Mouse (Mus musculus) layer of hippocampus, adult 2 months (tissue): ENCODE data around the gene Ccdc88c. TPM values are rescaled to one million over a fixed set of nuclear protein-coding genes. Genes with fewer than 3 reads are reported as not detected.

ENCODE experiments used
- DNase-seq, 2 experiments: peaks; one replicate each; pipeline ENCODE4 v3.0.0; 2022; ENCODE audit warnings: low spot score in 2 of 2
- H3K27ac ChIP-seq: fragments of 200-600 bp; 2 replicates; pipeline ENCODE4 v1.8.1; 2022
- H3K4me3 ChIP-seq: fragments of 200-600 bp; 2 replicates; pipeline ENCODE4 v1.8.1; 2022; ENCODE audit warnings: mild to moderate bottlenecking
- CTCF ChIP-seq: fragments of 200-600 bp; conservative IDR thresholded peaks from 2 replicates; pipeline ENCODE4 v1.8.1; 2022; ENCODE audit warnings: antibody characterized with exemption, mild to moderate bottlenecking, moderate library complexity
- total RNA-seq, 2 experiments: library from RNA; stranded (reverse); gene quantifications; 2 replicates each; pipeline ENCODE4 v1.2.3; 2021

Ccdc88c gene
- total RNA-seq, 2 experiments from 2014 or later: 24.3 to 33.7 TPM

DNA sequence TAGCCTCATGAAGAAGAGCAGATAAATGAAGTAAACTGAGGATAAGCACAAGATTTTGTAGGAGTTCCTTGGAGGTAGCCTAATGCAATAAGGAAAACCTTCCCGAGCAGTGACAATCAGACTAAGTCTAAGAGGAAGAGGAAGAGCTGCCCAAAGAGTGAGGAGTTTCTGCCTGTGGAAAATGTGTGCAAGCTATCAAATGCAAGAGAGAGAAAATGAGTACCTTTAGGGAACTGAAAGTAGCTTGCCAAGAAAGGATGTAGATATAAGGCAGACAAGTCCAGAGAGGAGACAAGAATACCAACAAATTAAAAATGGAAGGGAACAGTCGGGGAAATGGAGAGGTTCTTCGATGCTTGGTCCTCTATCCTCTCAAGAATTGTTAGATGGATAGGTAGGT, 143.3 kb downstream of the Ccdc88c start:
- H3K4me3 ChIP-seq: no peak overlapping the region
- no peak overlapping the region for H3K27ac ChIP-seq
- no peak for DNase-seq
- TF ChIP-seq CTCF: no peak

DNA sequence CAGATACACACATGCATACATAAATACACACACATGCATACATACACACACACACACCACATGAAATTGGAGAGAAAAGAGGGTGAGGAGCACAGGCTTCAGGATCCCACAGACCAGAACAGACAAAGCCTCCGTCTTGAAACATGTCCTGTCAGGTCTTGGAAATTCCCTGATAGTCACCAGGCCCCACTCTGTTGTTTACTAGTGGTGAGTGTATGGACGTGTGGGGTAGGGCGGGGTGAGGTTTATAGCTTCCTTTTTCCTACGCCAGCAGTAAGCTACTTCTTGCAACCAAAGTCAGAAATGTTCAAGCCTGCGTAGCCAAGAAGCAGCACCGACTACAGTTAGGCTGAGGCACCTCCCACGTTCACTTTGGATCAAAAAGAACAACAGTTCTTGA, 145.7 kb downstream of the Ccdc88c start:
- no peak overlapping the region for H3K27ac ChIP-seq
- no peak overlapping the region for H3K4me3 ChIP-seq
- TF ChIP-seq CTCF: no peak
- DNase-seq: no peak

GRCm38 (mm10) chr12:100878556-100878955, 150.3 kb downstream of the Ccdc88c start:
- TF ChIP-seq CTCF: no peak
- no peak for DNase-seq
- no peak overlapping the region for H3K4me3 ChIP-seq
- peak overlapping the region; percentile 41; the same call in 1 of the 2 replicates for H3K27ac ChIP-seq

DNA sequence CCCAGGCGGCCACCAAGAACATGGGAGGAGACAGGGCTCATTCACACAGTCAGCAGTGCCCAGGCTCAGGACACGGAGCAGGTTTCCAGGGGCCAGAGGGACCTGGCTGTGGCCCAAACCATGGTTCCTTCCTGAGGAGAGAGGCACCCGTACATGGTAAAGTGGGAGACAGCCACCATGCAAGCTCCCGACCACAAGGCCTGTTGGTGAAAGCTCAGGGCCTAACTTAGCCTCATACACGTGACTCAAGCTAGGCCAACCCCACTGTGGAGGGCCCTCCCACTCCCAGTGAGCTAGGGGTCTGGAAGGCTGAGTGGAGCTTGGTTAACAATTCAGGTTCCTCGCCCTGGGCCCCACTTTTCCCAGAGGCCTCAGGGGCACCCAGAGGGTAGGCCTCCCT, 150.9 kb downstream of the Ccdc88c start:
- no peak overlapping the region for H3K4me3 ChIP-seq
- DNase-seq: no peak
- H3K27ac ChIP-seq: no peak overlapping the region; the same call in 1 of the 2 replicates
- no peak for TF ChIP-seq CTCF

DNA sequence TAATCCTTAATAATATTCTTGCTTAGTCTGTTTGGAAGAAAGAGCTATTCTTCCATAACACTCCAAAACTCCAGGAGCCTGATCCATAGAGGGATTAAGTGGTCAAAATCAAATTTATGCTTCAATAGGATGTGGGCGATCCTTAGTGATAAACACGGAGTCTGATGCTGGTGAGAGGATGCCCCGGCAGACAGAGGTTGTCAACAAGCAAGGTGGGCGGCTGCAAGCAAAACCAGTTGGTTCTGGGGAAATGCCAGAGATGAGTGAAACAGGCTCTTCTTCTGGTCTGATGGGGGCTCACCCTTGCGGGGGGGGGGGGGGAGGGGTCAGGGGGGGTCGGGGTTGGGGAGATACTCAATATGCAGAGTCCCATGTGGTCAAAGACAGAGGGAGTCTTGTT, 152.9 kb downstream of the Ccdc88c start:
- TF ChIP-seq CTCF: no peak
- Histone ChIP-seq H3K27ac (peak overlapping the region; percentile 48; the same call in 1 of the 2 replicates), H3K4me3 (no peak overlapping the region)
- no peak for DNase-seq

GRCm38 (mm10) chr12:100875553-100875952, 153.3 kb downstream of the Ccdc88c start:
- H3K4me3 ChIP-seq: no peak overlapping the region
- TF ChIP-seq CTCF: no peak
- peak overlapping the region; percentile 25; the same call in 1 of the 2 replicates for H3K27ac ChIP-seq
- DNase-seq: peak; percentile 51 to 52

- Histone ChIP-seq H3K27ac (no peak overlapping the region), H3K4me3 (no peak overlapping the region)
- DNase-seq: no peak
- no peak for TF ChIP-seq CTCF
Measured at GRCm38 (mm10) chr12:100873612-100874011, 155.2 kb downstream of the Ccdc88c start.

DNA sequence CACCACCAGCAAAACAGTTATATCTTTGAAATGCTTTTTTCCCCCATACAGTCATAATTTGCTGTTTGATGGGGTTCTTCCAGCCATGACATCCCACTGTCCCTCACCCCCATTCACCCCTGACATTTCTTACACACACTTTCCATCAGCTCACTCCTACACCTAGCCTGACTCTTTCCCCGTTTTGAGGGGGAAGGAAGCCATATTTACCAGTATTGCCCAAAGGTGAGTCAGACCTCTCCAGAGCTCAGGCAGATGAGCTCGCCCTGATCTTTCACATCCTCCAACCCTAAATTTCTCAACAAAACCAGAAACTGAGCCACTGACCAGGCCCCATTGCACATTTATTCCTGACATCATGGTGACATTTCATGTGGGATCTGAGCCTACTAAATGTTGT, 157.0 kb downstream of the Ccdc88c start:
- TF ChIP-seq CTCF: no peak
- Histone ChIP-seq H3K27ac (no peak overlapping the region), H3K4me3 (no peak overlapping the region)
- DNase-seq: no peak

DNA sequence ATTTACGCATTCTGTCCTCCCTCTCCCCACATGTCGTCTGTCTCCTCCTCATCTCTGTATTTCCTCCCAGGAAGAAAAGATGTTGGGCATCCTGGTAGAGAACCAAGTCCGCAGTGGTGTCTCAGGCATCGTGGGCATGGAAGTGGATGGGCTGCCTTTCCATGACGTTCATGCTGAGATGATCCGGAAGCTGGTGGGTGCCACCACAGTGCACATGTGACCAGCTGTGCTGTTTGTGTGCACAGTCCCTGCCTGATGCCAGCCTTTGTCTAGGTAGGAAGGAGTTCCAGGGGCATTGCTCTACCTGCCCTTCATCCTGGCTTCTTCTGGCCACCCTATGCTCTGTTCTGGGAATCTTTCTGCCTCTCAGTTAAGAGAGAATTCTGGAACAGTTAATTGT, 157.6 kb downstream of the Ccdc88c start:
- H3K27ac ChIP-seq: no peak overlapping the region
- H3K4me3 ChIP-seq: no peak overlapping the region
- DNase-seq: no peak
- TF ChIP-seq CTCF: no peak

DNA sequence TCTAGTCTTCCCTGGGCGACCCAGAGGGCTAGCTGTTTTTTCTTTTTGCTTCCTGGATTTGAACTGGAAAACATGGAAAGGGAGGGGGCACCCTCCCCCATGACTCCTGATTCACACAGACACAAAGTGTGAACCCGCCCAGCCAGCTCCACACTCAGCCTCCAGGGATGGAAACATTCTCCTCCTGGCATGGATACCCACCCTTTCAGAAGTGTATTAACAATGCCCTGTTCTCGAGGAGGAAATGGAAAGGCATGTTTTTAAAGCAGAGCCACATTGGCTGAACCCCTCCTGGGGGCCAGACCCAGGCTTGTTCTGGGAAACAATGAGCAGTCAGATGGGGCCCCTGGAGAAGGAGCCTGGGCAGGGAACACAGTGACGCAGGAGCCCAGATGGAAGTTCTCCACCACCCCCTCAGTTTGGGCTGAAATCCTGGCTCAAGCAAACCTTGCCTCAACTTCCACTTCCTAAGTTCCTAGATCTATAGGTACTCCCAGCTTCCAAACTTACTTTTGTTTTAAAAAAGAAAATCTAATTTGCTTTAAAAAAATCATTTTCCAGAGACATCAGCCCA, 160.7 kb downstream of the Ccdc88c start:
- 0 out of 2 replicates have a peak overlapping the region, but pooled peaks have one; percentile 18 for H3K27ac ChIP-seq

GRCm38 (mm10) chr12:100867097-100867496, 161.8 kb downstream of the Ccdc88c start:
- no peak for DNase-seq
- no peak overlapping the region for H3K4me3 ChIP-seq
- no peak for TF ChIP-seq CTCF
- no peak overlapping the region for H3K27ac ChIP-seq

More for the DNA sequence above, 160.7 kb downstream of the Ccdc88c start:
- no peak overlapping the region for H3K4me3 ChIP-seq
- no peak for TF ChIP-seq CTCF
- DNase-seq: peak in 1 of 2 experiments; percentile 48

DNA sequence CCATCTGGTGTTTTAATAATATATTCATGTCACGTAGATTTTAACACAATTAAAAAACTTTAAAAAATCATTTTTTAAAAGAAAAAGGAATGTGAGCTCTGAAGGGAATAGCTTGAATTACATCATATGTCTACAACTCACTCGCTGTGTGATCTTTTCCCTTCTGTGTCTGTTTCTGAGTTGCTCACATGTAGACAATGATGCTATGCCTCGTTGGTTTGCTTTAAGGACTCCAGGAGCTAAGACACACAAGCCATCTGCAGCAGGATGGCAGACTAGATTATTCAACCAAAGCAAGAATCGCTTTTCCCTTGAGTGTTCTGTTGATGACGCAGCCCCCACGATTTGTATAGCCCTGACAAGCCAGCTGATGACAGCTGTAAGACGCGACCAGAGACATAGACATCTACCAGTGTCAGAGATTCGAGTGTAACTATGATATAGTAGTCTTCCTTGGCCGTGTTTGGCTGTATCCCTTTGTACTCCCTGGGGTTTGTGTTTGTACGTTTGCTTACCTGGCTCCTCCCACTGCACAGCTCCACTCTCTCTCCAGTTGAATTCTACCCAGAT, 163.3 kb downstream of the Ccdc88c start:
- no peak for DNase-seq
- no peak overlapping the region for H3K27ac ChIP-seq
- H3K4me3 ChIP-seq: no peak overlapping the region
- TF ChIP-seq CTCF: no peak

DNA sequence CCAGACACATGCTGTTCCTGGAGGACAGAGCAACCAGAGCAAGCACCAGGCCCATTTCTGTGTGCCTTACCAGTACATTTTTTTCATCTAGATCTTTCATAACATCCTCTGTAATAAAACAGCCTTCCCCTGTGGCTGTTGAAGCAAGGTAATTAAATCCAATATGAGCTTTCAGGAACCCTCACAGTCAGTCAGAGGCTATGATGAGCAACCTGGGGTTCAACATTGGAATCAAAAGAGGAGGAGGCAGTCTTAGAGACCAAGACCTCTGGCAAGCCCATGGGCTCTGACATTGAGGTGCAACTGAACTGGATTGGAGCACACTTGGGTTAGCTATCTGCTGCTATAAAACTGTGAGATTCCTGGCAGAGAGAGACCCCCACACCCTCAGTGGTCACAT, 163.8 kb downstream of the Ccdc88c start:
- Histone ChIP-seq H3K27ac (no peak overlapping the region), H3K4me3 (no peak overlapping the region)
- TF ChIP-seq CTCF: no peak
- no peak for DNase-seq

GRCm38 (mm10) chr12:100862856-100863446, 165.9 kb downstream of the Ccdc88c start:
- Histone ChIP-seq H3K4me3 (no peak overlapping the region), H3K27ac (no peak overlapping the region)
- no peak for DNase-seq
- TF ChIP-seq CTCF: no peak
